Mouse (Mus musculus) heart, adult 2 months (tissue): ENCODE results near the gene Mgst3. TPM values are rescaled to one million over a fixed set of nuclear protein-coding genes. Genes with fewer than 3 reads are reported as not detected.
A peak's percentile ranks its signal among the peaks of the same experiment; 100 is the strongest.

ENCODE experiments used
- DNase-seq, 2 experiments: peaks; one replicate each; pipeline ENCODE4 v3.0.0; 2021
- H3K27ac ChIP-seq: fragments of 200-600 bp; 2 replicates; pipeline ENCODE4 v1.8.1; 2022
- H3K27me3 ChIP-seq: fragments of 200-500 bp; 2 replicates; pipeline ENCODE4 v1.6.1; 2012; ENCODE audit warnings: mild to moderate bottlenecking, low read length, inconsistent platforms, mixed read lengths; ENCODE audit not compliant: control insufficient read depth, insufficient read depth
- H3K36me3 ChIP-seq: fragments of 200-500 bp; 2 replicates; pipeline ENCODE4 v1.6.1; 2012; ENCODE audit warnings: low read length, inconsistent platforms; ENCODE audit not compliant: control insufficient read depth, insufficient read depth
- H3K4me1 ChIP-seq: fragments of 200-500 bp; 2 replicates; pipeline ENCODE4 v1.6.1; 2011; ENCODE audit warnings: low read length; ENCODE audit not compliant: control insufficient read depth, insufficient read depth
- H3K4me3 ChIP-seq: fragments of 200-600 bp; 2 replicates; pipeline ENCODE4 v1.8.1; 2022
- H3K79me2 ChIP-seq: fragments of 200-500 bp; replicated peaks from 2 replicates; pipeline ENCODE4 v1.6.1; 2012; ENCODE audit warnings: mild to moderate bottlenecking, inconsistent platforms, low read length, moderate library complexity, mixed read lengths; ENCODE audit not compliant: control insufficient read depth, insufficient read depth
- H3K9ac ChIP-seq: fragments of 200-500 bp; 2 replicates; pipeline ENCODE4 v1.6.1; 2012; ENCODE audit warnings: low read depth, mild to moderate bottlenecking, control low read depth, inconsistent platforms, low read length, mixed read lengths
- CTCF ChIP-seq: fragments of 200-600 bp; IDR thresholded peaks from 2 replicates; pipeline ENCODE4 v1.8.1; 2022; ENCODE audit warnings: antibody characterized with exemption, mild to moderate bottlenecking, moderate library complexity
- EP300 ChIP-seq: fragments of 200-500 bp; IDR thresholded peaks from 2 replicates; pipeline ENCODE4 v1.6.1; 2011; ENCODE audit warnings: low read depth, low read length, control low read depth; ENCODE audit not compliant: insufficient read depth
- POLR2A ChIP-seq: fragments of 200-500 bp; IDR thresholded peaks from 2 replicates; pipeline ENCODE4 v1.6.1; 2011; ENCODE audit warnings: mild to moderate bottlenecking, low read depth, low read length, control low read depth; ENCODE audit not compliant: insufficient read depth
- WGBS: fragments of 180-500 bp; shearing (Covaris S2); methylation state at CpG from one replicate; pipeline ENCODE4 v1.1.7; 2018; 5-methylcytosine and 5-hydroxymethylcytosine counted together
- intact Hi-C: fragments of 180-260 bp; cut with DNase I; formaldehyde crosslinking; loops from one replicate; pipeline ENCODE4 v1.15.1; 2025
- polyA plus RNA-seq: library from polyadenylated mRNA; depleted of rRNA; stranded (reverse); fragments of >200 nt; gene quantifications from 2 replicates; pipeline ENCODE4 v1.2.3, GENCODE M21; 2012
- total RNA-seq, 2 experiments: library from RNA; stranded (reverse); gene quantifications; 2 replicates each; pipeline ENCODE4 v1.2.3; 2021

Mgst3 gene
- total and polyA plus RNA-seq, 3 experiments = 274 to 868 (median 351) TPM

DNA sequence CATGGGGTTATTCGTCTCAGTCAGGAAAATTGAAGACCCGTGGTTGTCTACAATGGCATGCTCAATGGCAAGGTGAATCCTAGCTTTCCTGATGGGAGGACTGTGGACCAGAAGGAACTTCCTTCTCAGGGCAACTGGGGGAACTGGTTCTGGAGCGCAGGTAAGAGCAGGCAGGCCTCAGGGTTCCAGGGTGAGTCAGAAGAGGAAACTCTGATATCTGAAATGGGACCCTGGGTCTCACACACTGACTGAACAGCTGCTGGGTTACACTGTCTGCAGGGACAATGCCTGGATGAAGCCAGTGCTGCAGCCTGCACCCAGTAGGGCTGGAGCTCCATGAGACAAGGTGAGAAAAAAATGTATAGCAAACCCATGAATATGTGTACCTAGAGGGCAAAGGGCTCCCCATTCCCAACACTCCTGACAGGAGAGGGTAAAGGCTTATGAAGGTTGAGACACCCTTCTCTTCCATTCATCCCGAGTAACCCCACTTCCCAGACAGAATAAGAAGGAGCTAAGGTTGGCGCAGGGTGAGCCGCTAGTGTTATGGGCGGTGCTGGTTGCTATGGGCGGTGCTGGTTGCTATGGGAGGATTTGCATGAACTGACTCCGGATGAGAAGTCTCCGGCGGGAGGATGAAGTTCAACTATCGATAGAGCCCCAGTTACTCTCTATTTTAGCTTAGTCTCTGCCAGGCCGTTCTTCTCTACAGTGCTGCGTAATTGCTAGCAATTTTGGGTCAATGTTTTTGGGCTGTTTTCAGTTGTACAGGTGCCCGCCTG, 19.4 kb downstream of the Mgst3 start:
- intact Hi-C loops = no loop called here
- WGBS = 39% methylated on average over 15 of the region's 15 CpGs
- TF ChIP-seq CTCF (no peak), POLR2A (no peak), EP300 (no peak)
- Histone ChIP-seq H3K27ac (no peak overlapping the region), H3K9ac (no peak overlapping the region), H3K79me2 (no peaks in the 10 kb centered on the region), H3K4me3 (no peak overlapping the region), H3K27me3 (no peaks in the 10 kb centered on the region), H3K4me1 (peaks cover 2% of the 10 kb centered on the region; the same call in 1 of the 2 replicates), H3K36me3 (no peaks in the 10 kb centered on the region)
- peak in 1 of 2 experiments; percentile 54 for DNase-seq

DNA sequence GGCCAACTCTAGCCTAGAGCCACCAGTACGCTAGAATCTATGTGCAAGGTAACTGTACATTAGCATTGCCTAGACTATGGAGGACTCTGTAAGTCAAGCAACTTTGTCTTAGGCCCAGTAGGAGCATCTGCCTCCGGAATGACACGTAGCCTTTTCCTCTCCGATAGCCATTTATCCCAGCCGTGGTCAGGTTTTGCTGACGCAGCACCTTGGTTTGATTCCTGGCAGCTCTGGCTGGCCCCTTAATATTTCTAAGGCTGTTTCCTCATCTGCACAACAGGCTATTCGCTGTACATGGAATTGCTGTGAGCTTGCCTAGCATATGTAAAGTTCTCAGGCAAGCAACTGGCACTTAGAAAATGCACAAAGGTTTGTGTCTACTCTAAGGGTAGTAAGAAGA, 20.9 kb downstream of the Mgst3 start:
- no peak overlapping the region for H3K9ac ChIP-seq
- no peak overlapping the region for H3K27ac ChIP-seq
- H3K4me1 ChIP-seq = no peaks in the 10 kb centered on the region
- intact Hi-C loops = no loop called here
- H3K27me3 ChIP-seq = no peaks in the 10 kb centered on the region
- WGBS = 91% methylated on average over 7 of the region's 7 CpGs
- H3K79me2 ChIP-seq = no peaks in the 10 kb centered on the region
- H3K4me3 ChIP-seq = no peak overlapping the region
- TF ChIP-seq CTCF (no peak), EP300 (no peak), POLR2A (no peak)
- DNase-seq = no peak
- no peaks in the 10 kb centered on the region for H3K36me3 ChIP-seq

DNA sequence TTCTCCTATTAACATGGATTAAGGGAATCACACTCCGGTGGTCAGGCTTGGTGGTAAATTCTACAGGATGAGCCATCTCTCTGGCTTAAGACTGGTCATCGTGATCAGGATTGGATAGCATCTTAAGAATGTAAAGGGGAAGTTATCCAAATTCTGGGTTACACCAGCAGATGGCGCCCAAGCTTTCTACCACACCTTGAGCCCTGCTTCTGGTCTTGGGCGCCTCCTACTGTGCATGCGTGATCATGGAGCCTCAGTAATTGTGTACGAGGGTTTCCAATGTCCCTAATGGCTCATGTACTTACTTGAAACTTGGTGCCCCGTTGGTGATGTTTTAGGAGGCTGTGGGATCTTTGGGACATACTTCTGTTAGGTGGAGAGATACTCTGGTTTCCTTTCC, 23.7 kb downstream of the Mgst3 start:
- intact Hi-C loops = loop anchor here (1.0 kb wide), 1 partner anchor 24 kb away; no protein-coding TSS in a partner anchor
- TF ChIP-seq CTCF = no peak; the same call in 1 of the 2 replicates
- no peak for TF ChIP-seq POLR2A
- TF ChIP-seq EP300 = peak; percentile 84; the same call in 1 of the 2 replicates
- no peaks in the 10 kb centered on the region for H3K79me2 ChIP-seq
- H3K27me3 ChIP-seq = no peaks in the 10 kb centered on the region
- H3K36me3 ChIP-seq = peaks cover 8% of the 10 kb centered on the region
- no peak overlapping the region for H3K4me3 ChIP-seq
- H3K27ac ChIP-seq = no peak overlapping the region
- no peaks in the 10 kb centered on the region for H3K4me1 ChIP-seq
- peak; percentile 83 to 86 for DNase-seq
- H3K9ac ChIP-seq = no peak overlapping the region
- 10% methylated on average over 7 of the region's 7 CpGs for WGBS

DNA sequence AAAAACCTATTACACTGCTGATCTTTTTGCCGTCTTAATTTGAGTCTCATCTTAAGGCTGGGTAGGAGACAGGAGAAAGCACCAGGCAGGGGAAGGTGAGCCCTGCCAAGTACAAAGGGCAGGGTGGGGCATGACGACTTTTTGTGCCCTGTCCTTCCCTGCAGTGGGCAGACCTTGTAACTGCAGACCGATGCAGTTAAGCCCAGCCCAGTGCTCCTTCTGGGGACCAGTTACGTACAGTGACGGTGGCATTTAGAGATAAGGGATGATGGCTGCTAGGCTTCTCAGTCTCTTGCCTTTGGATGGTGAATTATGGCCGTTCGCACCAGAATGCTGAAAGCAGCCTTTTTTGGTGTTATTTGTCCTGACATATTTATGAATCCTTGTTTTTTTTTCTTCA, 25.1 kb downstream of the Mgst3 start:
- Histone ChIP-seq H3K4me3 (no peak overlapping the region), H3K4me1 (no peaks in the 10 kb centered on the region), H3K79me2 (no peaks in the 10 kb centered on the region), H3K27ac (no peak overlapping the region), H3K27me3 (no peaks in the 10 kb centered on the region), H3K9ac (no peak overlapping the region), H3K36me3 (peaks cover 8% of the 10 kb centered on the region)
- WGBS = 67% methylated on average over 7 of the region's 7 CpGs
- intact Hi-C loops = no loop called here
- TF ChIP-seq POLR2A = no peak
- DNase-seq = no peak

DNA sequence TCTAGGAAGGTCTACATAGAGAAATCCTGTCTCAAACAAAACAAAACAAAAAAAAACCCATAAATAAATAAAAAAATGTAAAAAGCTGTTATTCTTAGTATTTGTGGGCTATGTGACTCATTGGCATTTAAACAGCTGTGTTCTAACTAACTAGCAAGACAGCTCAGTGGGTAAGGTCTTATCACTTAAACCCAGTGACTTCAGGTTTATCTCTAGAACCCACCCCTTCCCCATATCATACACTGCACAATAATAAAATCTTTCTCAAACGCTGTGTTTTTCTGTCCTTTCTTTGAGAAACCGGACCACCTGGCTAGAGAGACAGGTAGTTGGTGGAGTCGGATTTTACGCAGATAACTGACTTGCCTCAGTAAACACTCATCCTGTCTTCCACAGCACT, 25.6 kb downstream of the Mgst3 start:
- Histone ChIP-seq H3K36me3 (peaks cover 8% of the 10 kb centered on the region), H3K4me1 (no peaks in the 10 kb centered on the region), H3K27me3 (no peaks in the 10 kb centered on the region), H3K4me3 (no peak overlapping the region), H3K27ac (no peak overlapping the region), H3K79me2 (no peaks in the 10 kb centered on the region), H3K9ac (no peak overlapping the region)
- WGBS = 87% methylated on average over 4 of the region's 4 CpGs
- TF ChIP-seq POLR2A (no peak), EP300 (no peak), CTCF (no peak)
- intact Hi-C loops = no loop called here
- no peak for DNase-seq

- H3K79me2 ChIP-seq = no peaks in the 10 kb centered on the region
- H3K4me3 ChIP-seq = no peak overlapping the region
- peak overlapping the region; percentile 64 for H3K27ac ChIP-seq
- no peaks in the 10 kb centered on the region for H3K4me1 ChIP-seq
- H3K36me3 ChIP-seq = peaks cover 8% of the 10 kb centered on the region
- no peak for DNase-seq
- H3K27me3 ChIP-seq = no peaks in the 10 kb centered on the region
- intact Hi-C loops = no loop called here
- TF ChIP-seq POLR2A (no peak), CTCF (no peak), EP300 (no peak)
- WGBS = 88% methylated on average over 6 of the region's 6 CpGs
- H3K9ac ChIP-seq = no peak overlapping the region
Measured at GRCm38 (mm10) chr1:167366621-167367020, 27.0 kb downstream of the Mgst3 start.
